Mouse (Mus musculus) G1E (cell line): ENCODE data around the gene Cdcp2.

Source experiments
- CTCF ChIP-seq: IDR thresholded peaks from 2 replicates; pipeline ENCODE4 v1.5.1; 2012; ENCODE audit warnings: low read depth, low read length, inconsistent platforms, mixed read lengths
- GATA2 ChIP-seq: IDR thresholded peaks from 2 replicates; pipeline ENCODE4 v1.6.1; 2012; ENCODE audit warnings: low read depth, low read length, inconsistent platforms, borderline replicate concordance
- POLR2AphosphoS5 ChIP-seq: IDR thresholded peaks from 2 replicates; pipeline ENCODE4 v1.6.1; 2012; ENCODE audit warnings: low read depth, low read length, inconsistent platforms; ENCODE audit not compliant: insufficient replicate concordance

DNA sequence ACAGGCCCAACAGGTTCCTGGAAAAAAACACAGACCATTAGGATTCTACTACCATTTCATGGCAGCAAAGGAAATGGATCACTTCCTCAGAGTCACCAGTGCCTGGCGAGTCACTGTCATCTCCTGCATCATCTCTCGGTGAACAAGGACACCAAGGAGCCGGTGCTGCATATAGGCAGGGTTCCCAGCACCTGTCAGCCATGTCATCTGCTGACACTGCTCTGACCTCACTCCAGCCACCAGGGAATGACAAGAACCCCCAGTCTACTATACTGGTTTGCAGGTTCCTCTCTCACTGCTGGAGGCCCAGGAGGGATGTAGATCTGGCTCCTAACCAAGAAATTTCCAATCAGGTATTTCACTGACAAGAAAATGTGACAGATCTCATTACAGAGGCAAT lies 40.6 kb upstream of the Cdcp2 start:
- TF ChIP-seq CTCF (no peak), GATA2 (no peak), POLR2AphosphoS5 (no peak)
